Mouse (Mus musculus): ENCODE results near the gene Zfp296. TPM values are rescaled to one million over a fixed set of nuclear protein-coding genes. Genes with fewer than 3 reads are reported as not detected.

Zfp296 gene
- polyA plus RNA-seq, 1 experiment from 2014 or later = 0.57 TPM

DNA sequence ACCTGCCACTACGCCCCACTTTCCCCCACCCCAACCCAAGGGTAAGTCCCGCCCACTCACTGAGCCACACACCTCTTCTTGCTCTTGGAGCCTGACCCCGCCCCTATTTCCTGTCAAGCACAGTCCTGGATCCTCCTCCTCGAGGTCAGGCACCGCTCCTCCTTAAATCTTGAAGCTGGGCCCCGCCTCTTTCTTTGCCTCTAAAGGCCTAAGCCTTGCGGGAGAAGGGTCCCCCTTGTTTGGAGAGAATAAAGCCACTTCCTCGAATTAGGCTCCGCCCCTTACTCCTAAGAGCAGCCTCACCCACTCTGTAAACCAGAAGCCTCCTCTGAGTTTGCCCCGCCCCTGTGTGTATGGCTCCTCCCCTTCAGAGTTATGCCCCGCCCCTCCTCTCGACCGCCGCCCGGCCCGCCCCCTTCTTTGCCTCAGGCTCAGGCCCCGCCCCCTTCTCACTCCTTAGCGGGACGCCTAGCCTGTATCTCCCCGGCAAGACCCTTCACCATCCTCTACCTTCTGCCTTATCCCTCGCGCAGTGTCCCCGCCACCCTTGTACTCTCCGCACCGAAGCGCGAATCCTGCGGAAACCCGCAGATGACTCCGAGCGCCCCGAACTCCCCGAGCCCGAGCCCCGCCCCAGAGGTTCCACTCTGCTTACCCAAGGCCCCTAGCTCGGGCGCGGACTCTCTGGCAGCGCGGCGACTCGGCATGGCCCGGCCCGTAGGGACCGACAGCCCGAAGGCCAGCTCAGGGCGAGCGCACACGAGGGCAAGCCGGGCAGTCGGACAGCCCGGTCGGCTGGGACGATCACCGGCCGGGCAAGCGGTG, 51.7 kb downstream of the Zfp296 start:
- Histone ChIP-seq H3K9ac (ENCODE audit: low read length) (peak overlapping the region; percentile 65), H3K27ac (ENCODE audit: low read length) (peak overlapping the region; percentile 91), H3K4me2 (ENCODE audit: low read depth, low read length) (peak overlapping the region; percentile 97), H3K9me3 (ENCODE audit: control insufficient read depth, low read length) (no peaks in the 10 kb centered on the region), H3K36me3 (ENCODE audit: control insufficient read depth, insufficient read depth, low read length) (peaks cover 5% of the 10 kb centered on the region; the same call in 1 of the 2 replicates), H3K27me3 (ENCODE audit: control insufficient read depth, insufficient read depth, low read depth, low read length) (no peaks in the 10 kb centered on the region), H3K4me1 (replicated peaks; ENCODE audit: control insufficient read depth, insufficient read depth, low read length) (no peaks in the 10 kb centered on the region), H3K4me3 (ENCODE audit: low read length) (peak overlapping the region; percentile 80)
- peak; percentile 94 for ATAC-seq (ENCODE audit: low read depth)
- WGBS = 1% methylated on average over 57 of the region's 57 CpGs

DNA sequence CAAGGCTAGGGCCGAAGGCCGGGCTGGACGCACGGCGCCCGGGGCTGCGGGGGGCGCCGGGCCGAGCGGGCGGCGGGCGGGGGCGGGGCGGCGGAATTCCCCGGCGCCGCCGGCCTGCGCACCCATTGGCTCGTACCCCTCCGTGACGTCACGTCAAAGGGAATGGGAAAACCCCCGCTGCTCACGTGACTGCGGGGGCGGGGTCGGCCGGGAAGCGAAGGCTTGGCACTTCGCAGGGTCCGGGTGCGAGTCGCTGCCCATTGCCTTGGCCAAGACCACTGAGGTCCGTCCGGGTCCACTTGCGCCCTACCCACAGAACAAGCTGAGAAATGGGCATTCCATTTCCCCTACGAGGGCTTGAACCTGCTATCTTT, 52.3 kb downstream of the Zfp296 start, which contains the start of gene Relb:
TSS of gene Relb (minus strand) at position 78 of the 374 bp plus-strand sequence.
- Histone ChIP-seq H3K4me3 (ENCODE audit: low read length) (peak within 1 kb of the TSS; percentile 80), H3K9me3 (ENCODE audit: control insufficient read depth, low read length) (no peaks in the 10 kb centered on the region), H3K27ac (ENCODE audit: low read length) (peak within 1 kb of the TSS; percentile 91), H3K27me3 (ENCODE audit: control insufficient read depth, insufficient read depth, low read depth, low read length) (no peaks in the 10 kb centered on the region), H3K36me3 (ENCODE audit: control insufficient read depth, insufficient read depth, low read length) (peaks cover 8% of the 10 kb centered on the region; the same call in 1 of the 2 replicates), H3K4me1 (replicated peaks; ENCODE audit: control insufficient read depth, insufficient read depth, low read length) (no peaks in the 10 kb centered on the region), H3K9ac (ENCODE audit: low read length) (peak within 1 kb of the TSS; percentile 65), H3K4me2 (ENCODE audit: low read depth, low read length) (peak within 1 kb of the TSS; percentile 97)
- peak; percentile 71 for ATAC-seq (ENCODE audit: low read depth)
- 1% methylated on average over 21 of the region's 41 CpGs for WGBS

Other genes with a start within 250 kb of the Zfp296 start
- gene Ercc1, start 232.5 kb upstream of the Zfp296 start, polyA plus RNA-seq (2015; fragmentation: Nextera tagmentation; extraction: Ambion mirVana) = 79.9 and 82.5 TPM in 2 replicates
- 17.2 and 17.3 TPM in 2 replicates for gene Cd3eap, start 217.8 kb upstream of the Zfp296 start, polyA plus RNA-seq (2015; fragmentation: Nextera tagmentation; extraction: Ambion mirVana)
- gene Ppp1r13l, start 217.5 kb upstream of the Zfp296 start, polyA plus RNA-seq (2015; fragmentation: Nextera tagmentation; extraction: Ambion mirVana) = 4.9 TPM in 2 replicates
- gene Ercc2, start 195.3 kb upstream of the Zfp296 start, polyA plus RNA-seq (2015; fragmentation: Nextera tagmentation; extraction: Ambion mirVana) = 15.9 and 17.4 TPM in 2 replicates
- 17.5 and 19.7 TPM in 2 replicates for gene Klc3, start 173.2 kb upstream of the Zfp296 start, polyA plus RNA-seq (2015; fragmentation: Nextera tagmentation; extraction: Ambion mirVana)
- 78.9 and 137 TPM in 2 replicates for gene Ckm, start 172.5 kb upstream of the Zfp296 start, polyA plus RNA-seq (2015; fragmentation: Nextera tagmentation; extraction: Ambion mirVana)
- gene Mark4, start 118.5 kb upstream of the Zfp296 start, polyA plus RNA-seq (2015; fragmentation: Nextera tagmentation; extraction: Ambion mirVana) = 5.2 TPM in 2 replicates
- gene Exoc3l2, start 114.0 kb upstream of the Zfp296 start, polyA plus RNA-seq (2015; fragmentation: Nextera tagmentation; extraction: Ambion mirVana) = 0.72 and 1.1 TPM in 2 replicates
- 1.4 TPM in 2 replicates for gene Bloc1s3, start 68.9 kb upstream of the Zfp296 start, polyA plus RNA-seq (2015; fragmentation: Nextera tagmentation; extraction: Ambion mirVana)
- 104 and 111 TPM in 2 replicates for gene Trappc6a, start 68.9 kb upstream of the Zfp296 start, polyA plus RNA-seq (2015; fragmentation: Nextera tagmentation; extraction: Ambion mirVana)
- gene Nkpd1, start 59.4 kb upstream of the Zfp296 start, polyA plus RNA-seq (2015; fragmentation: Nextera tagmentation; extraction: Ambion mirVana) = 0.16 TPM in 1 of 2 replicates, not detected in the other
- gene Ppp1r37, start 14.2 kb upstream of the Zfp296 start, polyA plus RNA-seq (2015; fragmentation: Nextera tagmentation; extraction: Ambion mirVana) = 18.3 and 21.4 TPM in 2 replicates
- gene Gemin7, start 308 bp downstream of the Zfp296 start, polyA plus RNA-seq (2015; fragmentation: Nextera tagmentation; extraction: Ambion mirVana) = 156 and 170 TPM in 2 replicates
- gene Clasrp, start 27.2 kb downstream of the Zfp296 start, polyA plus RNA-seq (2015; fragmentation: Nextera tagmentation; extraction: Ambion mirVana) = 41.4 and 43.5 TPM in 2 replicates
- 8.9 and 9.7 TPM in 2 replicates for gene Relb, start 52.2 kb downstream of the Zfp296 start, polyA plus RNA-seq (2015; fragmentation: Nextera tagmentation; extraction: Ambion mirVana)
- 70.3 and 73.5 TPM in 2 replicates for gene Clptm1, start 87.7 kb downstream of the Zfp296 start, polyA plus RNA-seq (2015; fragmentation: Nextera tagmentation; extraction: Ambion mirVana)
- 3.3 and 20.9 TPM in 2 replicates for gene Apoc2, start 100.7 kb downstream of the Zfp296 start, polyA plus RNA-seq (2015; fragmentation: Nextera tagmentation; extraction: Ambion mirVana)
- gene Gm44805, start 104.1 kb downstream of the Zfp296 start, polyA plus RNA-seq (2015; fragmentation: Nextera tagmentation; extraction: Ambion mirVana) = not detected in 2 replicates
- 0.34 and 6.1 TPM in 2 replicates for gene Apoc4, start 104.2 kb downstream of the Zfp296 start, polyA plus RNA-seq (2015; fragmentation: Nextera tagmentation; extraction: Ambion mirVana)
- 28.4 and 34.9 TPM in 2 replicates for gene Apoc1, start 115.4 kb downstream of the Zfp296 start, polyA plus RNA-seq (2015; fragmentation: Nextera tagmentation; extraction: Ambion mirVana)
- 470 and 554 TPM in 2 replicates for gene Apoe, start 121.9 kb downstream of the Zfp296 start, polyA plus RNA-seq (2015; fragmentation: Nextera tagmentation; extraction: Ambion mirVana)
- 82.0 and 87.4 TPM in 2 replicates for gene Tomm40, start 138.2 kb downstream of the Zfp296 start, polyA plus RNA-seq (2015; fragmentation: Nextera tagmentation; extraction: Ambion mirVana)
- gene Nectin2, start 173.2 kb downstream of the Zfp296 start, polyA plus RNA-seq (2015; fragmentation: Nextera tagmentation; extraction: Ambion mirVana) = 128 and 131 TPM in 2 replicates
- 347 and 379 TPM in 2 replicates for gene Bcam, start 193.7 kb downstream of the Zfp296 start, polyA plus RNA-seq (2015; fragmentation: Nextera tagmentation; extraction: Ambion mirVana)
- 17.8 and 18.8 TPM in 2 replicates for gene Cblc, start 219.5 kb downstream of the Zfp296 start, polyA plus RNA-seq (2015; fragmentation: Nextera tagmentation; extraction: Ambion mirVana)
- gene Bcl3, start 245.5 kb downstream of the Zfp296 start, polyA plus RNA-seq (2015; fragmentation: Nextera tagmentation; extraction: Ambion mirVana) = 5.4 and 5.7 TPM in 2 replicates